ENCODE assay signal across 8 mouse cellular contexts in the genomic region with DNA sequence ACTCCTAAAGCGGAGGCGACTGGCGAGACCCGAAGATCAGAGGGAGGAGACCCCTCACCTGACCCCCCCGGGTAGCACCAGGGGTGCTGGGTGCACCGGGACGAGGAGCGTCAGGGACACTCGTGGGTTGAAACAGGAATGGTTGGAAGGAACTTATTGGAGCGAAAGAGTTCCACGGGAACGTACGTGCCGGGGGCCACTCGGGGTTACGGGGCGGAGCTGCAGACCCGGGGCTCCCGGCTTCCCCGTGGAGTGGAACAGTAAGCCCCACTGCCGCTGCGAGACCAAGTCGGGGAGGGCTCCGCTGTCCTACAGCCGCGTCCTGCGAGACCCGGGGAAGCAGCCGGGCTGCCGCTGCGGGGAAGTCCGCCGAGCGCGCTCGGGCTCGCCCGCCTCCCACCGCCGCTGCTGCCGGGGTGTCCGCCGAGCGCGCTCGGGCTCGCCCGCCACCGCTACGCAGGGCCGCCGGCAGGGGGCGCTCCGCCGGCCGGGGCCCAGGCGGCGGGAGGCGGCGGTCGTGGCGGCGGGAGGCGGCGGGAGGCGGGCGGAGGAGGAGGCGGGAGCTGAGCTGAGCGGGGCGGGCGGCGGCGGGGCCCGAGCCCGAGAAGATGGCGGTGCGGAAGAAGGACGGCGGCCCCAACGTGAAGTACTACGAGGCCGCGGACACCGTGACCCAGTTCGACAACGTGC. TPM values are rescaled to one million over a fixed set of nuclear protein-coding genes. Genes with fewer than 3 reads are reported as not detected.
DNase-seq lines count a peak whose midpoint lies in the region; ATAC-seq and TF ChIP-seq lines count a peak whose summit lies in the region.

A gene (plus strand): TSS at position 530 of the 690 bp plus-strand sequence.

- peaks cover 50% of the 10 kb centered on the region for H3K4me1 ChIP-seq in G1E (ENCODE audit: insufficient read depth, low read depth, low read length)
- peaks cover 10% of the 10 kb centered on the region; the same call in 1 of the 2 replicates for H3K4me1 ChIP-seq in cerebellum, adult 2 months (ENCODE audit: control insufficient read depth, insufficient read depth, low read length)
- 0 out of 2 replicates have a peak, but pooled peaks cover 8% of the 10 kb centered on the region for H3K4me1 ChIP-seq in lung, embryonic 14.5 days (ENCODE audit: insufficient read depth)

- no peak for TF ChIP-seq CTCF in G1E (IDR thresholded peaks at IDR 0.05; ENCODE audit: low read depth, low read length)
- peak; percentile 11; the same call in 1 of the 2 replicates for TF ChIP-seq CTCF in cerebellum, adult 2 months (IDR thresholded peaks at IDR 0.05; ENCODE audit: borderline replicate concordance, insufficient read depth, low read depth, low read length)
- TF ChIP-seq CTCF in lung, embryonic 14.5 days (IDR thresholded peaks at IDR 0.05; ENCODE audit: low read depth), result no peak

- H3K4me3 ChIP-seq in G1E (ENCODE audit: low read depth, low read length), result peak within 1 kb of the TSS; percentile 87
- H3K4me3 ChIP-seq in cerebellum, adult 2 months (replicated peaks; ENCODE audit: insufficient read depth, low read depth, low read length), result peak within 1 kb of the TSS; percentile 98
- H3K4me3 ChIP-seq in lung, embryonic 14.5 days (ENCODE audit: low read depth, low read length), result peak within 1 kb of the TSS; percentile 95

- H3K27ac ChIP-seq in cerebellum, adult 2 months (ENCODE audit: insufficient read depth, low read length), result peak within 1 kb of the TSS; percentile 93
- peak within 1 kb of the TSS; percentile 96 for H3K27ac ChIP-seq in lung, embryonic 14.5 days (ENCODE audit: low read depth)

- DNase-seq in G1E (ENCODE audit: low spot score), result peak; percentile 90
- peak; percentile 87 to 89 for DNase-seq in cerebellum, adult 2 months
- DNase-seq in forelimb bud, embryonic 11.5 days (ENCODE audit: low read depth, low spot score), result peak; percentile 51
- peak; percentile 90 for DNase-seq in heart, postnatal 4 days
- peak; percentile 62 to 74 for DNase-seq in layer of hippocampus, adult 8-10 months (ENCODE audit: low spot score in 2 of 2)
- peak; percentile 90 for DNase-seq in lung, embryonic 14.5 days
- peak; percentile 70 to 71 for DNase-seq in thymus, adult 18-20 months

- H3K4me2 ChIP-seq in lung, embryonic 14.5 days, result peak within 1 kb of the TSS; percentile 68

- under 1% methylated on average over 71 of the region's 86 CpGs for WGBS in cerebellum, adult 2 months
- WGBS in lung, embryonic 14.5 days, result under 1% methylated on average over 56 of the region's 86 CpGs

- 0 out of 2 replicates have a peak, but pooled peaks have one; percentile 5 for ATAC-seq in G1E (ENCODE audit: extremely low read depth, insufficient number of reproducible peaks, low FRiP score, poor library complexity, severe bottlenecking)
- ATAC-seq in lung, embryonic 14.5 days (ENCODE audit: insufficient read depth), result peak; percentile 71
- peak; percentile 47 for ATAC-seq in neutrophil, adult 5-6 weeks (ENCODE audit: extremely low read depth, insufficient number of reproducible peaks, low FRiP score, poor library complexity, severe bottlenecking)

- no peaks in the 10 kb centered on the region for H3K9me3 ChIP-seq in G1E (replicated peaks)
- H3K9me3 ChIP-seq in lung, embryonic 14.5 days (ENCODE audit: low read depth, low read length), result no peaks in the 10 kb centered on the region

- peaks cover 35% of the 10 kb centered on the region for H3K36me3 ChIP-seq in G1E (replicated peaks)
- H3K36me3 ChIP-seq in lung, embryonic 14.5 days (ENCODE audit: insufficient read depth), result peaks cover 22% of the 10 kb centered on the region

- H3K27me3 ChIP-seq in G1E (ENCODE audit: insufficient read depth, low read length), result no peaks in the 10 kb centered on the region
- H3K27me3 ChIP-seq in cerebellum, adult 2 months (ENCODE audit: control insufficient read depth, insufficient read depth, low read length), result no peaks in the 10 kb centered on the region
- H3K27me3 ChIP-seq in lung, embryonic 14.5 days (ENCODE audit: insufficient read depth, low read length), result no peaks in the 10 kb centered on the region

- peak within 1 kb of the TSS; percentile 96 for H3K9ac ChIP-seq in lung, embryonic 14.5 days

- TF ChIP-seq POLR2A in cerebellum, adult 2 months (IDR thresholded peaks at IDR 0.05; ENCODE audit: borderline replicate concordance, insufficient read depth, low read length), result peak; percentile 53

RNA-seq across cellular contexts. Expression of the gene that starts here (rescaled TPM):
- total RNA-seq in G1E (2014; fragmentation: Nextera tagmentation) (100 and 109 TPM in 2 replicates), G1E (2017) (36.3 and 47.4 TPM in 2 replicates)
- polyA plus RNA-seq in G1E (2012), result 153 and 174 TPM in 2 replicates
- 239 and 260 TPM in 2 replicates for polyA plus RNA-seq in cerebellum, adult 2 months (2012; rRNA removed)
- 10 to 100 TPM; 97.0 to 97.3 TPM for total RNA-seq in heart, postnatal 4 days (2021)
- total RNA-seq in layer of hippocampus, adult 8-10 months (2022), result 100 to 1,000 TPM; 238 to 267 (median 258) TPM
- 81.1 and 89.6 TPM in 2 replicates for polyA plus RNA-seq in lung, embryonic 14.5 days (2014; fragmentation: Nextera tagmentation; extraction: Ambion mirVana)
- 117 and 119 TPM in 2 replicates for total RNA-seq in neutrophil, adult 5-6 weeks (2017)

Comparison
In these comparisons a context has a peak if more than half of its experiments do, and no peak if none do; other contexts are left out.
1. Peak in every context shown above with its lines: DNase-seq, ATAC-seq, H3K4me3 ChIP-seq and H3K27ac ChIP-seq.
2. ATAC-seq: peak in every context shown above with its lines; median percentile 71 in lung, embryonic 14.5 days; 47 in neutrophil, adult 5-6 weeks; 5 in G1E.